Mouse (Mus musculus) ES-CJ7 (cell line): Measurements from ENCODE around the gene Adar.
A peak's percentile ranks its signal among the peaks of the same experiment; 100 is the strongest.

Source experiments
- DNase-seq: peaks from one replicate; pipeline ENCODE4 v3.0.0; 2011; ENCODE audit warnings: low read depth, low spot score

The Adar gene

DNA sequence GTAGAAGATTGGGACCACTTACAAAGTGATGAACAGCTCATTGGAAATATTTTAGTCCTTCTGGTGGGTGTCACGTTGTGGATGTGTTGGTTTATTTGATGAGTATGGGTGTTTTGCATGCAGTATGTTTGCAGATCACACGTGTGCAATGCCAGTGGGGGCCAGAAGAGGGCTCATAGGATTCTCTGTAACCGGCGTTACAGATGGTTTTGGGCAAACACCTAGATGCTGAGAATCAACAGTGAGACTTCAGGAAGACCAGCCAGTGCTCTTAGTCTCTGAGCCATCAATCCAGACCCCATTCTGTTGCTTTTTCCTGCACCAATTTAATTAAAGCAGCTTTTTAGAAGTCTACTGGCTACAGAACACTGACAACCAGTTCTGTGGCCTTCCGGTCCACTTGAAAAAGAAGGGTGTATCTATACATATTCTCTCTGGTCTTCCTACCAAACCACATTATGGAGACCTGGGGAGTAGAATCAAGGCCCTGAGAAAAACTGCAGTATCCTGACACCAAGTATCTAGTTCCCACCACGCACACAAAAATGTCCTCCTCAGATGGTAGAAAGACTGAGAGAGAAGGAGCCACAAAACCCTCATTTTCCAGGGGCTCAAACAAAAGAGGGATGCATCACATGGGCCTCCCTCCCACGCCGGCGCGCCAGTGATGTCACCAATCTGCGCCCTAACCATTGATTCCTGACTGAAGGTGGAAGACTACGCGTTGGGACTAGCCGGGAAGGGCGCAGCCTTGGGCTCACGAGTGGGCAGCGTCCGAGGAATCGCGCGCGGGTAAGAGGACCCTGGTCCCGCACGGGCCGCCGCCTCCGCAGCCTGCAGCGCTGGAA lies at the start of gene Adar:
TSS of gene Adar (plus strand) at position 664 of the 848 bp plus-strand sequence.
- peak; percentile 86 for DNase-seq

DNA sequence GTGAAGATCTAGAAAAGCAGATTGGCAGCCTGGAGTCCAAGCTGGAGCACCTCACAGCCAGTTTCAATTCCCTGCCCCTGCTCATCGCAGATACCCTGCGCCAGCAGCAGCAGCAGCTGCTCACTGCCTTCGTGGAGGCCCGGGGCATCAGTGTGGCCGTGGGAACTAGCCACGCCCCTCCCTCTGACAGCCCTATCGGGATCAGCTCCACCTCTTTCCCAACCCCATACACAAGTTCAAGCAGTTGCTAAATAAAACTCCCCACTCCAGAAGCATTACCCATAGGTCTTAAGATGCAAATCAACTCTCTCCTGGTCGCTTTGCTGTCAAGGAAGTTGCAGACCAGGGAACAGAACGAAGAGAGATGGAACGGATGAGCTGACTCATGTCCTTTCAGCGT lies 47.7 kb upstream of the Adar start:
- peak; percentile 59 for DNase-seq

DNA sequence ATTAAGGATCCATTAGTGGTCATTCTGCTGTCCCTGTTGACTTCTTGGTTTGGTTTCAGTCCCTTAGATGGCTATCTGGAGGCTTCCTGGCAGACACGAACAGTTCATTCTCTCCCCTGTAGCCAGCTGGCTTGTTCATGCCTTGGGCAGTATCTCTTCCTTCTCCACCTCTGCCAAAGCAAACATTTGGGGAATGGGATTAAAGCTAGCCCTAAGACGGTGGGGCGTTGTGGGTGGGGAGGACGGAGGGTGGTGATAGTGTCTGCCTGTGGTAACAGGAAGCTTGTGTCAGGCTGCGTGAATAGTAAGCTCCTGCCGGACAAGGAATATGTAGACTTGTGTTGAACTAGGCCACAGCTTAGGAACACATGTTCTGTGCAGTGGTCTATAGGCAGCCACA lies 43.5 kb upstream of the Adar start:
- DNase-seq: no peak

DNA sequence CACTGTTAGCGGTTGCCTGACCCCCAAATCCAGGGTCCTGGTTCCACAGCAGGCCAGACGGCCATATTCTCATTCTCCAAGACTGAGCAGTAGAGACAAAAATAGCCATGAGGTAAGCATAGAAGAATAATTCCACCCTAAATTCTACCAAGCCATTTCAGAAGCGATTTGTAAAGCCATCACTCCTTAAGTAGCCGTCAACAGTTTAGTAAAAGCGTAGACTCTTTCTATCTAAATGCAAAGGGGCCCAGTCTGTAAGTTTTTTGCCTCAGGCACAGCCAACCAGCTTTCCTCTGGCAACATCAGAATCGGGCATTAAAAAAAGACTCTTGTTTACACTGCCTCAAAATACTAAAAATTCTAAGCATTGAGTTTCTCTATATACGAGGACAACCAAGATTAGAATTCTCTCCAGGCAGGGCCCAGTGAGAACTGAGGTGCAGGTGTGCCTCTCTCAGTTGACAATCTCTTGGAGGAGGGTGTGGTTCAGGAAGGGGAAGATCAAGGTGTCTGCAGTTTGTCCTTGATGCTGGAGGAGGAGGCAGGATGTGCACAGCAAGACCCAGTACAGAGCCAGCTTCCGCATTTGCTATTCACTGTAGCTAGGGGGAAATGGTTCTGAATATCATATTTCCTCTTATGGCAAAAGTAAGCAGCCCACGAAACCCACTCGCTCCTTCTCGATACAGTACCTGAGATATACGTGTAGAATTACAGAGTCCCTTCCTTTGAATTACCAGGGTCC lies 42.1 kb upstream of the Adar start:
- DNase-seq: peak; percentile 80

DNA sequence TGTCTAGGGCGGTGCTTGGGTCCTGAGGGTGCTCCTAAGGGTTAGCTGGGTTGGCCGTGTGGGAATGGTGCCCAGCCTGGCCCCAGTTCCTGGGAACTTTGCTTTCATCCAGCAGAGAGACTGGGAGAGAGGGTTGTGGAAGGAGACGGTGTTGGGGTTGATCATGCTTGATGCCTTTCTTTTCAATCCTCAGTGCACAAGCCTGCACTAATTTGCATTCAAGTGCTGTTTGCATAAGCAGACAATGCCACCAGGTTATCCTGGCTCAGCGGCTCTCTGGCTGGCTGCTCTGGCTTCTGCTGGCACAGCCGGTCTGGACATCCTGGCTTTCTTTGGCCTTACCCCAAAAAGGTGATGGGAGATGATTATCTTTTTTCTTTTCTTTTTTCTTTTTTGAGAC lies 37.2 kb upstream of the Adar start:
- DNase-seq: peak; percentile 42

DNA sequence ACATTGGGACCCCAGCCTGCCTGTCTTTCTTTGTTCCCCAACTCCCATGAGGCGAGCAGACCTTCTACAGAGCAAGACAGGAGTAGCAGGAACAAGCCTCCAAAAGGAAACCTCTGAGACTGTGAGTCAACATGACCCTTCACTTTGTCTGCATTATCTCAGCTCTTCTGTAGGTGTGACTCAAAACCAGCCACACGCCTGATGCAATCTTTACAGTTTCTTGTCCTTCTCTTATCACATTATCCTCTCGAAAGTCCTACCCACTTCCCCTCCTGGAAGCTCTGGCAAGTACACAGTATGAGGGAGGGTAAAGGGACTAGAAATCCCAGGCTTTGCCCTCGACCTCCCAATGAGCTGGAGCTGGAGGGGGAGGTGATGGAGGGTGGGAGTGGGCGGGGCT lies 28.8 kb upstream of the Adar start:
- no peak for DNase-seq

DNA sequence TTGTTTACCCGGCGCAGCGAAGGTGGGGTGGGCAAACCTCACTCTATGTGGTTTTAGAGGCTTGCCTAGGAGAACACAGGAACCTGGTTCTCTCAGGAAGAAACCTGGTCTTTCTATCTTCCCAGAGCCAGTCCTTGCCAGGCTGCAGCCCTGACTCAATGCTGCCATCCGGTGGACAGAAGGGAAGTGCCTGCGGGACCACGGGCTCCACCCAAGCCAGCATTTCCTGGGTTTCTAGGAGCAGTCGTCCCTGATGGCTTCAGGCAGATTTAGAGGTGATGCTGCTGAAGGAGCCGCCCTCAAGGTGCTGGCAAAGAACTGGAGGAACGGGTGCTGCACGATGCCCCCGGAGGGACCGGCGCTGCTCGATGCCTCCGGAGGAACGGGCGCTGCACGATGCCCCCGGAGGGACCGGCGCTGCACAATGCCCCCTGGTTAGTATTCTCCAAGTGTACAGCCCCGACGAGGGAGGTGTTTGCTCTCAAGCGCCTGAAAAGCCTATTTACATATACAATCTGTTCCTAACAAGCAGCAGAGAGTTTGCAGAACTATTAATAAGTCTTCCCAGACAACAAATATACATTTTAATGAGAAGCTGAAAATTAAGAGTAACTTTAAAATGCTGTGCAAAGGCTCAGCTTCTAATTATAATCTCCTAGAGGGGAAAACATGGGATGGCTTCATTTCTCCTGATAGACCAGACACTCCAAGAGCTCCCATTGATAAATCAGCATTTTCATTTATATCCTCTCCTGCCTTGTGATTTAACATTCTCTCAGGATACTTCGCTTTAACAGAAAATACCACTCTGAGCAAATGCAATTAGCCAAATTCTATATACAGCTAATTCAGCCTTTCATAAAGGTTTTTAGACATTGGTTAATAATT lies 25.9 kb upstream of the Adar start:
- DNase-seq: peak; percentile 85

DNA sequence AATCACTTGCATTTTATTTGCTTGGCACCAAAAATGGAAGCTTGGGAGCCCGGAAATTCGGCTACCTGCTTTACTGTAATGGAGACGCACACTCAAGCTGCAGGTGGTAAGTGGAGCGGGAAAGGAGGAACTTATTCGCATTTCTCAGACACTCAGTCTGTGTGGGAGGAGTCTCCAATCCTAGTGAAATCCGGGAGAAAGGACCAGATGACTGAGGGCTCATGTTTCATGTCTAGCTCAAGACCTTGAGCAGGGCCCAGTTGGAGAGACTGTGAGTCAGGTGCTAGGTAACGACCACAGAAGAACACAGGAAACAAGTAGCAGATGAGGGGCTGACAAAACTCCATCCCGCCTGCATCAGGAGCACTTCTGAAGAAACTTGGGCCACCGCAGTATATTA lies 23.0 kb upstream of the Adar start:
- DNase-seq: peak; percentile 60

DNA sequence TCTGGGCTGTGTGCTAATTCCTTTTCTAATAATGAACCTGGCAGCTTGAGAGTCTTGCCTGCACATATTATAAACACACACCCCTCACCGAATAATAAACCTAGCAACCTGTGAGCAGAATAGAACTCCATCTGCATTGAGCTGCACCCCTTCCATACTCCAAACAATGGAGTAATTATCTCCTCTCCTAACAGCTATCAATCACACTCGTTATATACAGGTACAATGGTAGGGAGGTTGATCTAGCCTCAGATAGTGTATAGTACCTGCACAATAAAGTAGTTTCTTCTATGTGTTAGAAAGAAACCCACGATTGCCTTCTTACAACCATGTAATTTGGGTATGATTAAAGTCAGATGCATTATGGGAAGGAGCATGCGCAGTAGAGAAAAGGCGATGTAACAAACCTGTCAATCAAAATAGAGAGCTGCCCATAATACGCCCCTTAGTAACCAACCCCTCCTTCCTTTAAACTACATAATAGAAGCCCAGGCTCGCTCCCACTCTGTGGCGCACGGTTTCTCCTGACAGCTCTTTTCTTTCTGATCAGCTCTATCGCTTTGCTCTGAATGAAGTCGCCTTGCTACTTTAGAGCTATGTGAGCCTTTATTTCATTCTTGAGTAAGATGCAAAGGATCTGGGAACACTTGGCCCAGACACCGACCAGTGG lies 18.5 kb upstream of the Adar start:
- peak; percentile 58 for DNase-seq

DNA sequence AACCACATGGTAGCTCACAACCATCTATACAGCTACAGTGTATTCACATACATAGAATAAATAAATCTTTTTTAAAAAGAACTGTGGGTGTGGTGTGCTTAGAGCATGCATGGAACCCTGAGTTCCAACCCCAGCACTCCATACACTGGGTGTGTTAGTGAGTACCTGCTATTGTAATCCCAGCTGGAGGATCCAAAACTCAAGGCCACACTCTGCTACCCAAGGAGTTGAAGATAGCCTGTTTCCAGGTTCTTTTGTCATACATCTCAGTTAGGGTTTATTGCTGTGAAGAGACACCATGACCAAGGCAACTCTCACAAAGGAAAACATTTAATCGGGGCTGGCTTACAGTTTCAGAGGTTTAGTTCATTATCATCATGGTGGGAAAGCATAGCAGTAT lies 15.9 kb upstream of the Adar start:
- DNase-seq: no peak

DNA sequence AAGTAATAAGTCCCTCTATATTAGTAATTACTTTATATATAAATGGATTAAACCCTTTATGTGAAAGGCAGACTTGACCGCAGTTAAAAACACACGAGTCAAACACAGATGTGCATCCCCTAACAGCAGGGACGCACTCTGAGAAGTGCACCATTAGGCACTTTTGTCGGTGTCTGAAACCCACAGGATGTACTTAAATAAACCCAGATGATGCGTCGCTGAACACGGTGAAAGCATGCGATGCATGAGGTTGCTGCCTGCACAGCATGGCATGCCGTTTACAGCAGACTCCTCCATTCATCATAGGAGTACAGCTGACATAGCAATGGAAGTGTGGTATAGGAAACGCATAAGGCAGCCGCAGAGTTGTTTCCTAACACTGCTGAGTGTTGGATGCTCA lies 14.4 kb upstream of the Adar start:
- no peak for DNase-seq

DNA sequence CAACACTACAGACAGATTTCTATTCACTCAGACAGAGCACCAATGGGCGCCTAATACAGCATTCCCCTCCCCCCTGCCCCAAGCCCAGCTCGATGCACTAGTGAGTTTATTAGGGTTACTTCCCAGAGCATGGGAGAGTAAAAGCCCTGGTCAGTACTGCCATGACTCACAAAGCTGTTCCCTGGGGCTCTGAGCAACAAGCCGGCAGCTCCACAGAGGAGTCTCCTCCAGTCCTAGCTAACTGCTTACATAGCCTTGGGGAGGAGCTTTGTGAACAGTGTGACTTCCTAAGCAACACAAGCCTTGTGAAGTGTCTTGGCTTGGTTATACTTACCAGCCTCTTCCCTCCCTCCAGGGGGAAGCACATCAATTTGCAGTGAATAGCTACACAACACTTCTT lies 11.2 kb upstream of the Adar start:
- DNase-seq: no peak

DNA sequence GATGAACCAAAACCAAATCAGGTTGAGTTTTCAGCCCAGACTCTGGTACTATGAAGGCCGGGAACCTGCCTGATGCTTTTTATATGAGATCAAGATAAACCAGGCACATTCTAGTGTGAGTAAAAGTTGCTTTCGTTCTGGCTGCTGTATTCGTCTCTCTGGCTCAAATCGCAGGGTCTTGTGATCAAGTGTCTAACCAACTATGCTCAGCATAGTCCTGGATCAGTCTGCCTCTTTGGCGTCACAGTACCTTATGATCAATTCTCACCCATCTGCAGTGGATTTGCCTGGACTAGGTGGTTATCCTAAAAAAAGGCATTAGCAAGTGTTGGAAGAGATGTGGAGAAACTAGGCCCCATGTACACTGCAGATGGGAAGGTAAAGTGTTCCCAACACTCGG lies 10.8 kb upstream of the Adar start:
- no peak for DNase-seq

DNA sequence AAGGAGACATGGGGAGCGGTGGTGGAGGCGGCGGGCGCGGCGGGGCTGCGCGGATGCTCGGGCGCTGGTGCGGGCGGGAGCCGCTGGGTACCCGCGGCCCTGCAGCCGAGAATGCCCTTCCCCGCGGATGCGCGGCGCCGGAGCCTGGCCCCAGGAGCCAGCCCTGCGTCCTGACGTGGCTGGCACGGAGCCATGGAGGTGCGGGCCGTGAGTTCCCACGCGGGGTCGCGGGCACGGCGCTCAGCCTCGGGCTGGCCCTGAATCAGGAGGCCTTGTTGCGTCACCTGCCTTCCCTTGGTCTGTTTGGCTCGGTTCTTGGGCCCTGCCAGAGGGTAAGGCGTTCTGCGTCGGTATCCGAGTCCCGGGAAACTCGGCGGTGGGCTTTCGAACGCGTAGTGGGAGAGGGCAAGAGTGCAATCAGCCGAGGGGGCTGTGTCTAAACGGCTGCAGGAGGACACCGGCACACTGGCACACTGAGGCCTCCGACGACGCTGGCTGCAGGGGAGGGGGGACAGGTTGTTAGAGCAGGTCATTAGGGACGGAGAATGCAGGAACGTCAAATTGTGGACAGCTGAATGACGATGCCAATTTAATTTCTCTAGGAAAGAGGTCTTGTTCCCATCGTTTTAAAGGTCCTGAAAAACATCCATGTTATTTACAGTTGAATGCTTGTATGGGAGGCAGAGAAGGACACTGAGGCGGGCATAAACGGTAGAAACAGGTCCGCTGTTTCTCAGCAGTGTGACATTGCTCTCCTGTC lies 565 bp downstream of the Adar start:
- peak; percentile 15 for DNase-seq

DNA sequence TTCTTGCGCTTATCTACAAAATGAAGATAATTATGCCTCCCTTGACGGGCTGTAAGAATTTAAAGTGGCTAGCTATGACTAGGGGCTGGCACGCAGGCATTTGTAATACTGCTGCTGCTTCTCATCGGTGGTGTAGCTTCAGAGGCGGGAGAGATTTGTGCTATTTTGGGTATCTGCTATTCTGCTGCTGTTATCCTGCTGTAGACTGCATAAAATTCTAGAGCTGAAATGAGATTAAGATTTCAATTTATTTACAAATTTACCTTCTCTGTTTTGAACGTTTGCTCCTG lies 1.1 kb downstream of the Adar start:
- no peak for DNase-seq

DNA sequence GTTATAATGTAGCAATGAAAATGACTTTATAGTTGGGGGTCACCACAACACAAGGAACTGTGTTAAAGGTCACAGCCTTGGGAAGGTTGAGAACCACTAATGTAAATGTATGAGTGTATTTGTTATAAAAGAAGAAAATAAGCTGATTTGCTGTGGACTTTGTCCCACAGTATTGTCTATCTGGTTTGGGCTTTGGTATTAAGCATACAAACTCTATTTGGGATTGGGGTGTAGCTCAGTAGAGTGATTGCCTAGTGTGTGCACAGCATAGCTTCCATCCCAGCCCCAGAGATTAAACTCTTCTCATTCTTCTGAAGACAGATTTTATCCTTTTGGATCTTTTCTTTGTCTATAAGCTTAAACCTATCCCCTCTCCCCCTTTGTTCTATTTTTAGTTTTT lies 7.2 kb downstream of the Adar start:
- DNase-seq: no peak

DNA sequence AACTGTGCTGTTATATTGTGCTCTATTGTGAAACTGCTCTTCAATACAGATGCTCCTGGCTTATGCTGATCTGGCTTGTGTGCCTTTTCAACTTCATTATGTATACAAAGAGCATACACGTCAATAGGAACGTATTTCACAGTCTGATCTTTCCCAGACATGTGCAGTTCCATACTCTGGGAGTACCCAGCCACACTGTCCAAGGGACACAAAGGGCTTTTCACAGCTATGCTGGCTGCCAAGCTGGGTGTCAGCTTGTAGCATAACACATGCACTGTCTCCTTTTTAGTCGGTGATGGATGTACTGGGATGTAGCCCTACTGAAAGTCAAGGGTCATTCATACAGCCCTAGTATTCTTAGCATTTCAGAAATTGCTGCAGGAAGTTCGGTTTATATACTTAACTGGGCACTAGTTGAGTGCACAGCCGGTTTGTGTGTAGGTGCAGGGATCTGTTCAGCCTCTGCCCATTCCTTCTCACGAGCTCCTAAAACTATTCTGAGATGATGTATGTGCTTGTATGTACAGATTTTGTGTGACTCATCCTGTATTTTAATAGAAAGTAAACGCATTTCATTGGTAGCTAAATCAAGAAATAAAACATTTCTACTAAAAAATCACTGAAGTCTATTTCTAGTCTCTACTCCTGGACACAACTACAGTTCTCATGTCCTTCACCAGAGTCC lies 8.7 kb downstream of the Adar start:
- DNase-seq: no peak

DNA sequence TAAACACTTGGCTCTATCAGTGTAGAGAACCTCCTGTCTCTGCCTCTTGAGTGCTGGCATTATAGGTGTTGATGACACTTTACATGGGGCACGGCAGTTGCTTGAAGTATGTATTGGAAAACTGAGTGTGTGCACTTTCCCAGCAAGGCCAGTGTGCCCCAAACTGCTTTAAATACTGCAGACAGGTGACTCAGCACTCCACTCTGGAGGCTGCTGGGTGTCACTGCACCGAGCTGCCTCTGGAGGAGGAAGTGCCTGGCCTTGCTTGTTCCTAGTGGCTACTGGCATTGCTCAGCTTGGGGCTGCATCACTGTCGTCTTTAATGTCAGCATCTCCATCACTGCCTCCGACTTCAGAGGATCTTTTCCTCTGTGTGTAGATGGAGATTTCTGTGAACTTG lies 12.2 kb downstream of the Adar start:
- peak; percentile 68 for DNase-seq

DNA sequence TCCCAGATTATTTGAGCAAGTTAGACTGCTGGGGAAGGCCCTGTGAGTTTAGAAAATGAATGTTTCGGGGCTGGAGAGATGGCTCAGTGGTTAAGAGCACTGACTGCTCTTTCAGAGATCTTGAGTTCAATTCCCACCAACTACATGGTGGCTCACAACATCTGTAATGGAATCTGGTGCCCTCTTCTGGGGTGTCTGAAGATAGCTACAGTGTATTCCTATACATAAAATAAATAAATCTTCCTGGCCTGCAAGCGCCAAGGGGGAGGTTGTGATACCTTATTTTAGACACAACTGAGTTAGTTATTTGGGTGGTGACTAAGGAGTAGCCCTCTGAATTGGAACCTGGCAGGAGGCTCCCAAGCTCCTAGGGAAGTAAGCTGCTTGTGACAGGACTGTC lies 14.0 kb downstream of the Adar start:
- no peak for DNase-seq
